ENCODE assay signal across 9 mouse cellular contexts in the genomic region with DNA sequence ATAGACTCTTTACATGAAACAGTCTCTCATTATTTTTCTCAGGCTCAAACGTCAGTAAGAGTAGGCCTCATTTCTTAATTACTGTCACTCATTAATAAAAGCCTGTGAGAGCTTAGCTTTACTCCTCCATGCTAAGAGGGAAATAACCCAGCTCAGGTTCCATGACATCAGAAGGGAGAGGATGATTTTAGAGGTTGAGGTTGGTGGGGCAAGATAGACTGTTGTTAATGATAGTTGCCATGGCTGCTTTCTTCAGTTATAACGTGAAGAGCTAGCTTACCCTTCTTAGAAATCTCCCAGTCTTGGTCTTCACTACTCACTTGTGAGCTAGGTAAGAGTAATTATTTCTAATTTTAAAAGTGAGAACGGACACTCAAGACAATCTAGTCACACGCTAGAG. TPM values are rescaled to one million over a fixed set of nuclear protein-coding genes. Genes with fewer than 3 reads are reported as not detected.
A peak's percentile ranks its signal among the peaks of the same experiment; 100 is the strongest.
DNase-seq lines count a peak whose midpoint lies in the region; ATAC-seq and TF ChIP-seq lines count a peak whose summit lies in the region.
"Had no signal": no experiment of that assay in that cellular context is flagged by ENCODE, and none has a peak within 500 bp of the region (broad histone marks: within the 10 kb centered on the region; RNA-seq: fewer than 3 reads in every experiment).

No protein-coding gene starts in this region.

- H3K9me3 ChIP-seq in intestine, embryonic 16.5 days (ENCODE audit: control insufficient read depth, low read length), result no peaks in the 10 kb centered on the region

- H3K4me3 ChIP-seq in layer of hippocampus, adult 2 months, result peak overlapping the region; percentile 21
- H3K4me3 ChIP-seq in intestine, embryonic 16.5 days (ENCODE audit: low read length), result peak overlapping the region; percentile 5
- no peak overlapping the region for H3K4me3 ChIP-seq in lung, adult 2 months (replicated peaks; ENCODE audit: extremely low read depth, low read depth, low read length)

- 56% methylated on average over 4 of the region's 4 CpGs for WGBS in intestine, embryonic 16.5 days
- 74% methylated on average over 4 of the region's 4 CpGs for WGBS in lung, adult 2 months

- no peak overlapping the region for H3K27ac ChIP-seq in layer of hippocampus, adult 2 months
- H3K27ac ChIP-seq in intestine, embryonic 16.5 days (ENCODE audit: low read length), result 0 out of 2 replicates have a peak overlapping the region, but pooled peaks have one; percentile 24

- no peak for TF ChIP-seq CTCF in layer of hippocampus, adult 2 months (conservative IDR thresholded peaks at IDR 0.05)
- no peak for TF ChIP-seq CTCF in lung, adult 2 months (IDR thresholded peaks at IDR 0.05; ENCODE audit: insufficient read depth, low read length)

- H3K27me3 ChIP-seq in intestine, embryonic 16.5 days (replicated peaks; ENCODE audit: control insufficient read depth, insufficient read depth, low read length), result no peaks in the 10 kb centered on the region

- no peaks in the 10 kb centered on the region; the same call in 1 of the 2 replicates for H3K4me1 ChIP-seq in intestine, embryonic 16.5 days (ENCODE audit: control insufficient read depth, insufficient read depth, low read length)
- no peaks in the 10 kb centered on the region; the same call in 1 of the 2 replicates for H3K4me1 ChIP-seq in lung, adult 2 months (ENCODE audit: control insufficient read depth, insufficient read depth, low read length)

- H3K4me2 ChIP-seq in intestine, embryonic 16.5 days (ENCODE audit: low read depth, low read length), result peak overlapping the region; percentile 81

- no peak for TF ChIP-seq POLR2A in lung, adult 2 months (IDR thresholded peaks at IDR 0.05; ENCODE audit: borderline replicate concordance, extremely low read depth, low read depth, low read length)

- H3K9ac ChIP-seq in intestine, embryonic 16.5 days (ENCODE audit: low read depth, low read length), result no peak overlapping the region

- peak; percentile 24; the same call in 1 of the 2 replicates for ATAC-seq in common myeloid progenitor, adult 5-6 weeks (replicated peaks; ENCODE audit: low read depth, poor library complexity, severe bottlenecking)
- ATAC-seq in intestine, embryonic 16.5 days, result no peak

- no peaks in the 10 kb centered on the region for H3K36me3 ChIP-seq in intestine, embryonic 16.5 days (ENCODE audit: control insufficient read depth, insufficient read depth, low read length)

- DNase-seq in layer of hippocampus, adult 2 months (ENCODE audit: low spot score in 2 of 2), result no peak
- DNase-seq in layer of hippocampus, adult 11-12 months (ENCODE audit: low spot score), result no peak
- peak; percentile 3 for DNase-seq in retina, embryonic 14.5 days (ENCODE audit: low spot score)
- DNase-seq in layer of hippocampus, adult 18-20 months (ENCODE audit: low spot score in 2 of 2), result no peak
- no peak for DNase-seq in lung, adult 2 months
- DNase-seq in spleen, adult 12 weeks (ENCODE audit: low spot score), result no peak

RNA-seq across cellular contexts. Expression of gene Zdhhc13, which starts 1.3 kb away (rescaled TPM):
- total RNA-seq in layer of hippocampus, adult 2 months (2021), result 10 to 100 TPM; 20.3 to 23.0 TPM
- 41.8 and 52.3 TPM in 2 replicates for total RNA-seq in common myeloid progenitor, adult 5-6 weeks (2017)
- polyA plus RNA-seq in intestine, embryonic 16.5 days (2015; fragmentation: Nextera tagmentation; extraction: Ambion mirVana), result 41.1 and 42.5 TPM in 2 replicates
- 10 to 100 TPM; 20.4 to 23.3 TPM for total RNA-seq in layer of hippocampus, adult 18-20 months (2021)
- polyA plus RNA-seq in lung, adult 2 months (2012; rRNA removed), result 4.7 and 11.2 TPM in 2 replicates

RNA-seq across cellular contexts. Expression of gene Csrp3, which starts 57.7 kb away (rescaled TPM):
- total RNA-seq in layer of hippocampus, adult 2 months (2021), result not detected
- 8.3 and 20.8 TPM in 2 replicates for total RNA-seq in common myeloid progenitor, adult 5-6 weeks (2017)
- 1.1 and 2.1 TPM in 2 replicates for polyA plus RNA-seq in intestine, embryonic 16.5 days (2015; fragmentation: Nextera tagmentation; extraction: Ambion mirVana)
- not detected for total RNA-seq in layer of hippocampus, adult 18-20 months (2021)
- 8.8 and 38.0 TPM in 2 replicates for polyA plus RNA-seq in lung, adult 2 months (2012; rRNA removed)
- polyA plus RNA-seq: large intestine, adult 2 months had no signal
